Mouse (Mus musculus) left cerebral cortex, postnatal 10 days (tissue): ENCODE measurements around the gene Tma16. TPM values are rescaled to one million over a fixed set of nuclear protein-coding genes. Genes with fewer than 3 reads are reported as not detected.

Source experiments
- DNase-seq, 2 experiments: peaks; one replicate each; pipeline ENCODE4 v3.0.0; 2021 to 2022; ENCODE audit warnings: low spot score in 2 of 2, mixed read lengths in 1 of 2; ENCODE audit errors: extremely low spot score in 1 of 2
- intact Hi-C: fragments of 180-260 bp; cut with DNase I; formaldehyde crosslinking; loops from one replicate; pipeline ENCODE4 v1.15.1; 2025
- total RNA-seq, 2 experiments: library from RNA; stranded (reverse); gene quantifications; 2 replicates each; pipeline ENCODE4 v1.2.3; 2021

The Tma16 gene
- total RNA-seq, 2 experiments from 2014 or later = 10.4 to 10.8 TPM

DNA sequence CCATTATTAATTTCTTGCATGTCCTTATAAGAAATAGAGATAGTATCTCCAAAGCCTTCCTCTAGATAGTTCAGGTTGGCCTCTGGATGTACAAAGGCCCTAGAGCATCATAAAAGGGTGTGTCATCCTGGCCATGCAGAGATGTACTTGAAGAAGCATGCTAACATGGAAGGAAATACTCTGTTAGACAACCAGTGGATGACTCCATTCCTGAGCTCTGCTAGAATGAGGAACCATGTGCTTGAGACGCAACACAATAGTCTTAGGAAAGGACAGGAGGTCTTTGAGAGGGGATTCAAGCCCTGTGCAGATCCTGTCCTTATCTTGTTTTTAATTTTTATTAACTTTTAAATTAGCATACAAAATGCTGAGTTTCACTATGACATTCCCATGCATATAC lies 49.5 kb downstream of the Tma16 start:
- intact Hi-C loops = no loop called here
- no peak for DNase-seq

DNA sequence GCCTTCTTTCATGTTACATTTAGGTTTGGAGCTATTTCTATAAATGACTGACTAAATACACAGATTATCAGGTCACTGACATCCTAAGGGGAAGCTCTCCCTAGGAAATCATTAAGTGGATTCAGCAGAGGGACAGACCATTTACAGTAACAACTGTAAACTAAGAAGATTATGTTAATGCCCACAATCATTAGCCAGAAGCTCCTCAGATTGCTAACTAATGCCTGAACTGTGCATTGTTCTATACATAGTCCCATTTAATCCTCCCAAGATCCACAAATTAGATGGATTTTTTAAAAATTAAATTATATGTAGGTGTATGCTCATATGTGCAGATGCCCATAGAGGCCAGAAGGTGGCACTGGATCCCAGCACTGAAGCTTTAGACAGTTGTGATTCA lies 52.8 kb downstream of the Tma16 start:
- intact Hi-C loops = no loop called here

DNA sequence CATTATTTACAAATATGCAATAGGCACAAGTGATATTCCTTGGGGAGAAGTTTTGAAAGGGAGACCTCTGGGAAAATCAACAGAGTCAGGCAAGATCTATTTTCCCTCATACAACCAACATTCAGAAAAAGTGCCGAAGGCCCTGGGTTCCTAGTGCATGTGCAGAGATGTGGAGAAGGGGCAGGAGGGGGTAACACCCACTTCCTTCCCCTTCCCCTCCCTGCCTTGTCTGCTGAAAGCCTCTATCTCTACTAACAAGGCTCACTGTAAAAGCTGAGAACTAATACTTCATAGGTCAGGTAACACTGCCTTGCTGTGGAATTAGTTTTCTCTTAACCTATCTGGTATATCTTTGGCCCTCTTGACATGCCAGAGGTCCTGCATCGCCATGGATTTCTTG lies 55.7 kb downstream of the Tma16 start:
- intact Hi-C loops = no loop called here
- DNase-seq = no peak

More for the DNA sequence above, 52.8 kb downstream of the Tma16 start:
- no peak for DNase-seq

Other genes with a start within 250 kb of the Tma16 start
- gene Tktl2, start 25.2 kb upstream of the Tma16 start, total RNA-seq = under 1 TPM; 0.39 to 0.53 TPM
- 1 to 10 TPM; 5.5 to 5.6 TPM for gene Npy5r, start 201.6 kb upstream of the Tma16 start, total RNA-seq
- 10 to 100 TPM; 24.1 to 27.7 TPM for gene Npy1r, start 210.7 kb upstream of the Tma16 start, total RNA-seq